Mouse (Mus musculus): ENCODE measurements at regions not wholly inside any gene's neighbourhood (a gene's known extent, or its start where the extent isn't known, plus 50 kb on each side); places are given as distances from the start of the nearest gene placed in this dataset.

- dilution Hi-C loops (cut with MboI; ENCODE audit: extremely low pct_ligation_motif_present, extremely low pct_unique_long_range_greater_than_20kb, low sequenced_read_pairs) = no loop called here
- TF ChIP-seq CTCF (conservative IDR thresholded peaks at IDR 0.05 in 1 of 2, IDR thresholded peaks at IDR 0.05 in 1 of 2; ENCODE audit: low read depth in 2 of 2, low read length in 2 of 2) = no peak
- no peak for TF ChIP-seq ZC3H11A (IDR thresholded peaks at IDR 0.05; ENCODE audit: low read depth, low read length)
- no peak for TF ChIP-seq KAT2A (IDR thresholded peaks at IDR 0.05; ENCODE audit: insufficient replicate concordance, low read length)
- TF ChIP-seq SIN3A (IDR thresholded peaks at IDR 0.05; ENCODE audit: low read length) = no peak
- no peak for TF ChIP-seq BHLHE40 (IDR thresholded peaks at IDR 0.05; ENCODE audit: low read depth, low read length)
- TF ChIP-seq ZMIZ1 (IDR thresholded peaks at IDR 0.05; ENCODE audit: low read depth, low read length) = no peak
- no peak for TF ChIP-seq EP300 (IDR thresholded peaks at IDR 0.05; ENCODE audit: low read length)
- no peak for TF ChIP-seq SMC3 (IDR thresholded peaks at IDR 0.05; ENCODE audit: low read depth, low read length)
- TF ChIP-seq GABPA (IDR thresholded peaks at IDR 0.05; ENCODE audit: insufficient replicate concordance, low read depth, low read length) = no peak
- TF ChIP-seq HCFC1 (IDR thresholded peaks at IDR 0.05; ENCODE audit: low read depth, low read length) = no peak
These were observed 609.2 kb upstream of the Rag2 start for GRCm38 (mm10) chr2:101015353-101015752.

GRCm38 (mm10) chr2:101019384-101019783, 605.1 kb upstream of the Rag2 start:
- no peak for DNase-seq (ENCODE audit: extremely low read depth)
- no peaks in the 10 kb centered on the region for H3K36me3 ChIP-seq (replicated peaks in 1 of 2; ENCODE audit: control insufficient read depth in 1 of 2, insufficient read depth in 1 of 2, low read length in 1 of 2)
- no peak overlapping the region for H3K9ac ChIP-seq (ENCODE audit: insufficient read depth, low read depth)
- H3K4me1 ChIP-seq (ENCODE audit: control insufficient read depth in 1 of 2, insufficient read depth in 2 of 2) = no peaks in the 10 kb centered on the region
- no peak overlapping the region for H3K4me3 ChIP-seq (replicated peaks in 1 of 3; ENCODE audit: low read depth in 2 of 3, low read length in 2 of 3, poor library complexity in 1 of 3)
- H3K27ac ChIP-seq (ENCODE audit: insufficient read depth, low read depth) = no peak overlapping the region
- H3K79me2 ChIP-seq (replicated peaks; ENCODE audit: control insufficient read depth, extremely low read depth, insufficient read depth, poor library complexity, severe bottlenecking) = no peaks in the 10 kb centered on the region
- no peaks in the 10 kb centered on the region for H3K27me3 ChIP-seq (replicated peaks)
- dilution Hi-C loops (cut with MboI; ENCODE audit: extremely low pct_ligation_motif_present, extremely low pct_unique_long_range_greater_than_20kb, low sequenced_read_pairs) = no loop called here
- in situ Hi-C loops (cut with MboI; ENCODE audit: low pct_ligation_motif_present, low pct_unique_long_range_greater_than_20kb, low sequenced_read_pairs) = no loop called here
- H3K4me2 ChIP-seq (ENCODE audit: insufficient read depth, low read depth, poor library complexity, severe bottlenecking) = no peak overlapping the region
- no peaks in the 10 kb centered on the region for H3K9me3 ChIP-seq (replicated peaks; ENCODE audit: low read length)
- TF ChIP-seq POLR2A (IDR thresholded peaks at IDR 0.05; ENCODE audit: low read depth, low read length) (no peak), NELFE (IDR thresholded peaks at IDR 0.05; ENCODE audit: low read depth, low read length) (no peak), MXI1 (IDR thresholded peaks at IDR 0.05; ENCODE audit: low read depth, low read length) (no peak), RAD21 (IDR thresholded peaks at IDR 0.05; ENCODE audit: low read depth, low read length) (no peak), IRF4 (IDR thresholded peaks at IDR 0.05; ENCODE audit: low read depth, low read length) (no peak), TCF12 (IDR thresholded peaks at IDR 0.05; ENCODE audit: low read depth, low read length) (no peak), POLR2AphosphoS2 (IDR thresholded peaks at IDR 0.05; ENCODE audit: low read depth, low read length) (no peak), MYC (IDR thresholded peaks at IDR 0.05; ENCODE audit: low read depth, low read length) (no peak), CHD2 (IDR thresholded peaks at IDR 0.05; ENCODE audit: low read length) (no peak), JUND (conservative IDR thresholded peaks at IDR 0.05; ENCODE audit: low read depth, low read length) (no peak), NRF1 (IDR thresholded peaks at IDR 0.05; ENCODE audit: low read depth, low read length) (no peak), MAZ (IDR thresholded peaks at IDR 0.05; ENCODE audit: low read depth, low read length) (no peak), E2F4 (IDR thresholded peaks at IDR 0.05; ENCODE audit: insufficient replicate concordance, low read depth, low read length) (no peak)

More at GRCm38 (mm10) chr2:101015353-101015752, 609.2 kb upstream of the Rag2 start:
- Histone ChIP-seq H3K4me1 (ENCODE audit: control insufficient read depth in 1 of 2, insufficient read depth in 2 of 2) (no peaks in the 10 kb centered on the region), H3K27ac (ENCODE audit: insufficient read depth, low read depth) (no peak overlapping the region), H3K9ac (ENCODE audit: insufficient read depth, low read depth) (no peak overlapping the region), H3K36me3 (replicated peaks in 1 of 2; ENCODE audit: control insufficient read depth in 1 of 2, insufficient read depth in 1 of 2, low read length in 1 of 2) (no peaks in the 10 kb centered on the region), H3K4me2 (ENCODE audit: insufficient read depth, low read depth, poor library complexity, severe bottlenecking) (no peak overlapping the region), H3K79me2 (replicated peaks; ENCODE audit: control insufficient read depth, extremely low read depth, insufficient read depth, poor library complexity, severe bottlenecking) (no peaks in the 10 kb centered on the region), H3K4me3 (replicated peaks in 1 of 3; ENCODE audit: low read depth in 2 of 3, low read length in 2 of 3, poor library complexity in 1 of 3) (no peak overlapping the region), H3K9me3 (replicated peaks; ENCODE audit: low read length) (no peaks in the 10 kb centered on the region), H3K27me3 (replicated peaks) (no peaks in the 10 kb centered on the region)
- in situ Hi-C loops (cut with MboI; ENCODE audit: low pct_ligation_motif_present, low pct_unique_long_range_greater_than_20kb, low sequenced_read_pairs) = no loop called here
- DNase-seq (ENCODE audit: extremely low read depth) = no peak

Data from CH12.LX (cell line).